In the genomic region with DNA sequence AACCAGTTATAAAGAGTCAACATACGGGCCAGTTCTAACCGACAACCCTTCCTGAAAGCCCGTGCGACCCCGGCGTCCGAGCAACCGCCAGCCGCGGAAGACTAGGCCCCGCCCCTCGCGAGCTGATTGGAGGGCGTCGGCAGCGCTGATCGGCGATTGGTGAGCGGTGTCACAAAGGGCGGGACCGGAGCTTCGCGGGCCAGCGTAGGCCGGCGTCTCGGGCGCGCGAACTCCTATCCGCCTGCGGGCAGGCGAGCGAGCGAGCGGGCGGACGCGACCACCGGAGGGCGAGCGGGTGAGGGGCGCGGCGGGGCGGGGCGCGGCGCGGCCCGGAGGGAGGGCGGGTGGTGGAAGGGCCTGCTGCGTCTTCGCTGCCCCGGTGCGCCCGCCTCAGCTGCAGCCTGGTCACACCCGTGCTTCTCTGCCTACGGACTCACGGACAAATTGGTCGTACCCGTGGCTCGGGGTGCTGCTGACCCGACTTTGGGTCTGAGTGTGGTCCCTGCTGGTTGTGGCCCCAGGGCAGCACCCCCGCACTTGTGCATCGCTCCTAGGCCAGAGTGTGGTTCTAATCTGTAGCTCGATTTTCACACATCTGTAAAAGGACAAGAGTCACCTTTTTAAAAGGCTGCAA, we compare ENCODE assay signal across 8 mouse cellular contexts. TPM values are rescaled to one million over a fixed set of nuclear protein-coding genes. Genes with fewer than 3 reads are reported as not detected.
DNase-seq lines count a peak whose midpoint lies in the region; ATAC-seq and TF ChIP-seq lines count a peak whose summit lies in the region.

Zfand4 (plus strand) TSS at position 205 of the 634 bp plus-strand sequence.

- no peaks in the 10 kb centered on the region for H3K27me3 ChIP-seq in heart, embryonic 12.5 days (replicated peaks)
- H3K27me3 ChIP-seq in kidney, postnatal 0 days (ENCODE audit: insufficient read depth, low read length): no peaks in the 10 kb centered on the region
- H3K27me3 ChIP-seq in liver, embryonic 11.5 days (replicated peaks; ENCODE audit: control insufficient read depth, insufficient read depth, low read length): no peaks in the 10 kb centered on the region
- no peaks in the 10 kb centered on the region for H3K27me3 ChIP-seq in stomach, embryonic 14.5 days (ENCODE audit: control insufficient read depth, insufficient read depth, low read length)

- WGBS in heart, embryonic 12.5 days: under 1% methylated on average over 53 of the region's 67 CpGs
- under 1% methylated on average over 67 of the region's 67 CpGs for WGBS in kidney, postnatal 0 days
- WGBS in liver, embryonic 11.5 days: under 1% methylated on average over 44 of the region's 67 CpGs
- WGBS in stomach, embryonic 14.5 days: under 1% methylated on average over 62 of the region's 67 CpGs

- H3K4me2 ChIP-seq in heart, embryonic 12.5 days: peak within 1 kb of the TSS; percentile 86
- peak within 1 kb of the TSS; percentile 86 for H3K4me2 ChIP-seq in kidney, postnatal 0 days (ENCODE audit: low read length)
- peak within 1 kb of the TSS; percentile 90 for H3K4me2 ChIP-seq in liver, embryonic 11.5 days
- peak within 1 kb of the TSS; percentile 68 for H3K4me2 ChIP-seq in stomach, embryonic 14.5 days (replicated peaks; ENCODE audit: low read depth, low read length)

- no peak for TF ChIP-seq CTCF in kidney, postnatal 0 days (IDR thresholded peaks at IDR 0.05; ENCODE audit: low read depth)

- H3K4me1 ChIP-seq in heart, embryonic 12.5 days (replicated peaks): peaks cover 10% of the 10 kb centered on the region
- no peaks in the 10 kb centered on the region; the same call in 1 of the 2 replicates for H3K4me1 ChIP-seq in kidney, postnatal 0 days (replicated peaks; ENCODE audit: insufficient read depth, low read length)
- peaks cover 10% of the 10 kb centered on the region for H3K4me1 ChIP-seq in liver, embryonic 11.5 days (replicated peaks; ENCODE audit: control insufficient read depth, insufficient read depth, low read length)
- no peaks in the 10 kb centered on the region; the same call in 1 of the 2 replicates for H3K4me1 ChIP-seq in stomach, embryonic 14.5 days (ENCODE audit: control insufficient read depth, insufficient read depth, low read length)

- peak within 1 kb of the TSS; percentile 85 for H3K4me3 ChIP-seq in heart, embryonic 12.5 days
- peak within 1 kb of the TSS; percentile 56 for H3K4me3 ChIP-seq in kidney, postnatal 0 days (replicated peaks; ENCODE audit: low read depth, low read length)
- H3K4me3 ChIP-seq in liver, embryonic 11.5 days (ENCODE audit: low read depth, low read length): peak within 1 kb of the TSS; percentile 81
- peak within 1 kb of the TSS; percentile 67 for H3K4me3 ChIP-seq in stomach, embryonic 14.5 days (ENCODE audit: low read depth, low read length)

- H3K27ac ChIP-seq in heart, embryonic 12.5 days (ENCODE audit: poor library complexity, severe bottlenecking): peak within 1 kb of the TSS; percentile 56; the same call in 1 of the 2 replicates
- no peak within 1 kb of the TSS for H3K27ac ChIP-seq in kidney, postnatal 0 days
- peak within 1 kb of the TSS; percentile 36 for H3K27ac ChIP-seq in liver, embryonic 11.5 days (ENCODE audit: low read depth, low read length)
- H3K27ac ChIP-seq in stomach, embryonic 14.5 days (ENCODE audit: low read length): 0 out of 2 replicates have a peak within 1 kb of the TSS, but pooled peaks have one; percentile 27

- ATAC-seq in erythroblast, adult 5-6 weeks (replicated peaks; ENCODE audit: low FRiP score, poor library complexity, severe bottlenecking): peak; percentile 95
- ATAC-seq in heart, embryonic 12.5 days (ENCODE audit: insufficient number of reproducible peaks, low FRiP score): peak; percentile 98
- ATAC-seq in kidney, postnatal 0 days (replicated peaks; ENCODE audit: low FRiP score, low read depth): peak; percentile 94
- peak; percentile 96 for ATAC-seq in liver, embryonic 11.5 days (replicated peaks; ENCODE audit: low FRiP score)
- ATAC-seq in stomach, embryonic 14.5 days (ENCODE audit: insufficient number of reproducible peaks, insufficient read depth, low FRiP score, low read depth): peak; percentile 97

- DNase-seq in B cell, adult 2 months: peak; percentile 91 to 94
- DNase-seq in brain, adult 2 months (ENCODE audit: low read depth, low spot score): peak; percentile 95
- peak; percentile 97 for DNase-seq in kidney, postnatal 0 days (ENCODE audit: low spot score)
- DNase-seq in liver, embryonic 11.5 days (ENCODE audit: low spot score): peak; percentile 93
- peak; percentile 91 for DNase-seq in naive thymus-derived CD4-positive, alpha-beta T cell, adult 2 months (ENCODE audit: low read depth)

- H3K36me3 ChIP-seq in heart, embryonic 12.5 days: peaks cover 30% of the 10 kb centered on the region
- peaks cover 19% of the 10 kb centered on the region; the same call in 1 of the 2 replicates for H3K36me3 ChIP-seq in kidney, postnatal 0 days (ENCODE audit: insufficient read depth, low read length)
- H3K36me3 ChIP-seq in liver, embryonic 11.5 days (ENCODE audit: control insufficient read depth, insufficient read depth, low read length): no peaks in the 10 kb centered on the region; the same call in 1 of the 2 replicates
- H3K36me3 ChIP-seq in stomach, embryonic 14.5 days (ENCODE audit: control insufficient read depth, insufficient read depth, low read length): peaks cover 4% of the 10 kb centered on the region

- H3K9ac ChIP-seq in heart, embryonic 12.5 days: peak within 1 kb of the TSS; percentile 90
- peak within 1 kb of the TSS; percentile 78 for H3K9ac ChIP-seq in kidney, postnatal 0 days (ENCODE audit: low read depth, low read length)
- peak within 1 kb of the TSS; percentile 93 for H3K9ac ChIP-seq in liver, embryonic 11.5 days (ENCODE audit: low read depth, low read length)
- peak within 1 kb of the TSS; percentile 61; the same call in 1 of the 2 replicates for H3K9ac ChIP-seq in stomach, embryonic 14.5 days (replicated peaks; ENCODE audit: low read depth, low read length)

- no peaks in the 10 kb centered on the region for H3K9me3 ChIP-seq in heart, embryonic 12.5 days (replicated peaks)
- no peaks in the 10 kb centered on the region for H3K9me3 ChIP-seq in kidney, postnatal 0 days (replicated peaks; ENCODE audit: low read length)
- H3K9me3 ChIP-seq in liver, embryonic 11.5 days (ENCODE audit: control insufficient read depth, low read length): no peaks in the 10 kb centered on the region
- no peaks in the 10 kb centered on the region for H3K9me3 ChIP-seq in stomach, embryonic 14.5 days (ENCODE audit: control insufficient read depth, low read depth, low read length)

RNA-seq across cellular contexts. Expression of gene Zfand4, which starts in this region (rescaled TPM):
- 3.8 and 17.6 TPM in 2 replicates for total RNA-seq in erythroblast, adult 5-6 weeks (2015; ENCODE audit: low replicate concordance)
- total RNA-seq in erythroblast, adult 5-6 weeks (2017; ENCODE audit: low replicate concordance): 8.4 and 25.7 TPM in 2 replicates
- 4.5 and 5.3 TPM in 2 replicates for polyA plus RNA-seq in heart, embryonic 12.5 days (2016; fragmentation: Nextera tagmentation; extraction: Ambion mirVana)
- polyA plus RNA-seq in kidney, postnatal 0 days (2015; fragmentation: Nextera tagmentation; extraction: Ambion mirVana): 4.9 and 5.7 TPM in 2 replicates
- polyA plus RNA-seq in liver, embryonic 11.5 days (2014; fragmentation: Nextera tagmentation; extraction: Ambion mirVana): 7.3 and 7.9 TPM in 2 replicates
- 5.1 and 5.5 TPM in 2 replicates for polyA plus RNA-seq in stomach, embryonic 14.5 days (2014; fragmentation: Nextera tagmentation; extraction: Ambion mirVana)
